Mouse (Mus musculus): ENCODE data around the gene Btnl4. TPM values are rescaled to one million over a fixed set of nuclear protein-coding genes. Genes with fewer than 3 reads are reported as not detected.

Btnl4 gene
- polyA plus RNA-seq, 1 experiment from 2014 or later: not detected

DNA sequence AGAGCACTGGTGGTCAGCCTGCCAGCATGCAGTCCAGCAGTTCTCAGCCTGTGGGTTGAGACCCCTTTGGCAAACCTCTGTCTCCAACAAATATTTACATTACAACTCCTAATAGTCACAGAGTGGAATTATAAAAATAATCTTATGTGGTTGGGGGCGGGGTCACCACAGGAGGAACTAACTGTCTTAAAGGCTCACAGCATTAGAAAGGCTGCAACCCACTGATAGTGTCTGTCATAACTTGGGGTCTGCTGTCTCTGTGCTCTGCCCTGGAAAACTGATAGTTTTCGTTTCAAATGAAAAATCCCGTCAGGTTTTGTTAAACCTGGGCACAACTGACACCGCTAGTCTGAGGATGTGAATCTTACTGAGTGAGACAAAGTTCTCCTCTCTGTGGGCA is 19.4 kb downstream of the Btnl4 start:
- ATAC-seq (ENCODE audit: insufficient number of reproducible peaks, low FRiP score, low TSS enrichment, low read depth) (no peak), DNase-seq (ENCODE audit: low spot score) (no peak)
- no peak overlapping the region for H3K9ac ChIP-seq (ENCODE audit: low read length)
- H3K36me3 ChIP-seq (ENCODE audit: control insufficient read depth, insufficient read depth, low read length): no peaks in the 10 kb centered on the region
- WGBS: 79% methylated on average over 4 of the region's 4 CpGs
- H3K9me3 ChIP-seq (ENCODE audit: control insufficient read depth, low read length): no peaks in the 10 kb centered on the region
- no peak overlapping the region for H3K27ac ChIP-seq (replicated peaks; ENCODE audit: low read depth, low read length)
- H3K4me2 ChIP-seq (ENCODE audit: low read depth, severe bottlenecking): no peak overlapping the region
- no peaks in the 10 kb centered on the region for H3K27me3 ChIP-seq (ENCODE audit: control insufficient read depth, insufficient read depth, low read length)
- no peaks in the 10 kb centered on the region for H3K4me1 ChIP-seq (ENCODE audit: control insufficient read depth, insufficient read depth, low read length)
- no peak overlapping the region for H3K4me3 ChIP-seq (ENCODE audit: low read depth, low read length)

GRCm38 (mm10) chr17:34448473-34449041 is 28.6 kb downstream of the Btnl4 start:
- Histone ChIP-seq H3K9me3 (ENCODE audit: control insufficient read depth, low read length) (no peaks in the 10 kb centered on the region), H3K4me2 (ENCODE audit: low read depth, severe bottlenecking) (no peak overlapping the region), H3K27me3 (ENCODE audit: control insufficient read depth, insufficient read depth, low read length) (no peaks in the 10 kb centered on the region), H3K4me3 (ENCODE audit: low read depth, low read length) (no peak overlapping the region), H3K27ac (replicated peaks; ENCODE audit: low read depth, low read length) (no peak overlapping the region), H3K36me3 (ENCODE audit: control insufficient read depth, insufficient read depth, low read length) (no peaks in the 10 kb centered on the region), H3K9ac (ENCODE audit: low read length) (no peak overlapping the region), H3K4me1 (ENCODE audit: control insufficient read depth, insufficient read depth, low read length) (no peaks in the 10 kb centered on the region)
- no peak for ATAC-seq (ENCODE audit: insufficient number of reproducible peaks, low FRiP score, low TSS enrichment, low read depth)
- no peak for DNase-seq (ENCODE audit: low spot score)
- 55% methylated on average over 6 of the region's 6 CpGs for WGBS

DNA sequence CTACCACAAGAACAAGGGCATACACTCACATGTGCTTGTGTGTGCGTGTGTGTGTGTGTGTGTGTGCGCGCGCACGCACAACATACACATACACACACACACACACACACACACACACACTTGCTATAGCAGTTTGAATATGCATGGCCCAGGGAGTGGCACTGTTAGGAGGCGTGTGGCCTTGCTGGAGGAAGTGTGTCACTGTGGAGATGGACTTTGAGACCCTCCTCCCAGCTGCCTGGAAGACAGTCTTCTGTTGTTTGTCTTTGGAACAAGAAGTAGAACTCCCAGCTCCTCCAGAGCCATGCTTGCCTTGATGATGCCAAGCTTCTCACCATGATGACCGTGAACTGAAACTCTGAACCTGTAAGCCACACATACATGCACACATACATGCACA is 35.1 kb downstream of the Btnl4 start:
- Histone ChIP-seq H3K4me2 (ENCODE audit: low read depth, severe bottlenecking) (no peak overlapping the region), H3K9me3 (ENCODE audit: control insufficient read depth, low read length) (no peaks in the 10 kb centered on the region)

DNA sequence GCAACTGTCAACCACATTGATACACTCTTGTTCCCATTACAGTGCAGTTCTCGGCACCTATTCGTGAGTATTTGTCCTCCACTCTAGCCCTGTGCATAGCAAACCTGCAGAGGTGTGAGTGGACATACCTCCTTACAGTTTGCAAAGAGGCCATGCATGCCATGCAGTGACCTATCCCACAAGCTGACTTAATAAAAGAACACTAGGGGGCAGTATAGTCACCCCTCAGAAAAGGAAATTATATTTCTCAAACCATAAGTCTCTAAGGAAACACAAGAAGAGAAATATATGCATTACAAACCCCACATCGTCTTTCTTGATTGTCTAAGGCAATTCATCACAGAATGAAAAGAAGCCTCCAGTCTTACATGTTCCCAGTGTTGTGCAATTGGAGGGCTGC is 37.3 kb downstream of the Btnl4 start:
- H3K4me2 ChIP-seq (ENCODE audit: low read depth, severe bottlenecking): no peak overlapping the region
- no peak overlapping the region for H3K4me3 ChIP-seq (ENCODE audit: low read depth, low read length)
- ATAC-seq (ENCODE audit: insufficient number of reproducible peaks, low FRiP score, low TSS enrichment, low read depth): no peak

More for the DNA sequence above, 35.1 kb downstream of the Btnl4 start:
- H3K27ac ChIP-seq (replicated peaks; ENCODE audit: low read depth, low read length): no peak overlapping the region
- H3K9ac ChIP-seq (ENCODE audit: low read length): no peak overlapping the region
- no peaks in the 10 kb centered on the region for H3K36me3 ChIP-seq (ENCODE audit: control insufficient read depth, insufficient read depth, low read length)
- H3K27me3 ChIP-seq (ENCODE audit: control insufficient read depth, insufficient read depth, low read length): no peaks in the 10 kb centered on the region
- 89% methylated on average over 7 of the region's 7 CpGs for WGBS
- no peak for DNase-seq (ENCODE audit: low spot score)
- H3K4me3 ChIP-seq (ENCODE audit: low read depth, low read length): no peak overlapping the region
- H3K4me1 ChIP-seq (ENCODE audit: control insufficient read depth, insufficient read depth, low read length): no peaks in the 10 kb centered on the region
- no peak for ATAC-seq (ENCODE audit: insufficient number of reproducible peaks, low FRiP score, low TSS enrichment, low read depth)

GRCm38 (mm10) chr17:34438588-34438987 is 38.5 kb downstream of the Btnl4 start:
- 59% methylated on average over 1 of the region's 1 CpGs for whole genome bisulfite sequencing
- H3K9ac ChIP-seq (ENCODE audit: low read length): no peak overlapping the region
- no peaks in the 10 kb centered on the region for H3K9me3 ChIP-seq (ENCODE audit: control insufficient read depth, low read length)
- H3K36me3 ChIP-seq (ENCODE audit: control insufficient read depth, insufficient read depth, low read length): no peaks in the 10 kb centered on the region
- no peak overlapping the region for H3K4me2 ChIP-seq (ENCODE audit: low read depth, severe bottlenecking)
- H3K4me1 ChIP-seq (ENCODE audit: control insufficient read depth, insufficient read depth, low read length): no peaks in the 10 kb centered on the region
- no peak for DNase-seq (ENCODE audit: low spot score)
- no peaks in the 10 kb centered on the region for H3K27me3 ChIP-seq (ENCODE audit: control insufficient read depth, insufficient read depth, low read length)
- no peak overlapping the region for H3K4me3 ChIP-seq (ENCODE audit: low read depth, low read length)
- H3K27ac ChIP-seq (replicated peaks; ENCODE audit: low read depth, low read length): no peak overlapping the region
- no peak for ATAC-seq (ENCODE audit: insufficient number of reproducible peaks, low FRiP score, low TSS enrichment, low read depth)

More for the DNA sequence above, 37.3 kb downstream of the Btnl4 start:
- no peak overlapping the region for H3K9ac ChIP-seq (ENCODE audit: low read length)
- DNase-seq (ENCODE audit: low spot score): no peak
- H3K4me1 ChIP-seq (ENCODE audit: control insufficient read depth, insufficient read depth, low read length): no peaks in the 10 kb centered on the region
- no peak overlapping the region for H3K27ac ChIP-seq (replicated peaks; ENCODE audit: low read depth, low read length)
- 55% methylated on average over 3 of the region's 3 CpGs for WGBS
- no peaks in the 10 kb centered on the region for H3K9me3 ChIP-seq (ENCODE audit: control insufficient read depth, low read length)
- no peaks in the 10 kb centered on the region for H3K27me3 ChIP-seq (ENCODE audit: control insufficient read depth, insufficient read depth, low read length)
- H3K36me3 ChIP-seq (ENCODE audit: control insufficient read depth, insufficient read depth, low read length): no peaks in the 10 kb centered on the region

GRCm38 (mm10) chr17:34437606-34438005 is 39.5 kb downstream of the Btnl4 start:
- no peaks in the 10 kb centered on the region for H3K9me3 ChIP-seq (ENCODE audit: control insufficient read depth, low read length)
- no peak overlapping the region for H3K27ac ChIP-seq (replicated peaks; ENCODE audit: low read depth, low read length)
- no peaks in the 10 kb centered on the region for H3K27me3 ChIP-seq (ENCODE audit: control insufficient read depth, insufficient read depth, low read length)
- no peak overlapping the region for H3K4me2 ChIP-seq (ENCODE audit: low read depth, severe bottlenecking)
- 62% methylated on average over 7 of the region's 7 CpGs for WGBS
- no peaks in the 10 kb centered on the region for H3K36me3 ChIP-seq (ENCODE audit: control insufficient read depth, insufficient read depth, low read length)
- DNase-seq (ENCODE audit: low spot score) (no peak), ATAC-seq (ENCODE audit: insufficient number of reproducible peaks, low FRiP score, low TSS enrichment, low read depth) (no peak)
- H3K4me1 ChIP-seq (ENCODE audit: control insufficient read depth, insufficient read depth, low read length): no peaks in the 10 kb centered on the region
- H3K9ac ChIP-seq (ENCODE audit: low read length): no peak overlapping the region
- H3K4me3 ChIP-seq (ENCODE audit: low read depth, low read length): no peak overlapping the region

GRCm38 (mm10) chr17:34437120-34437519 is 40.0 kb downstream of the Btnl4 start:
- H3K36me3 ChIP-seq (ENCODE audit: control insufficient read depth, insufficient read depth, low read length): no peaks in the 10 kb centered on the region
- no peak overlapping the region for H3K9ac ChIP-seq (ENCODE audit: low read length)
- WGBS: 61% methylated on average over 4 of the region's 4 CpGs
- DNase-seq (ENCODE audit: low spot score) (no peak), ATAC-seq (ENCODE audit: insufficient number of reproducible peaks, low FRiP score, low TSS enrichment, low read depth) (no peak)
- H3K27me3 ChIP-seq (ENCODE audit: control insufficient read depth, insufficient read depth, low read length): no peaks in the 10 kb centered on the region
- H3K4me1 ChIP-seq (ENCODE audit: control insufficient read depth, insufficient read depth, low read length): no peaks in the 10 kb centered on the region
- H3K9me3 ChIP-seq (ENCODE audit: control insufficient read depth, low read length): no peaks in the 10 kb centered on the region
- no peak overlapping the region for H3K4me2 ChIP-seq (ENCODE audit: low read depth, severe bottlenecking)
- H3K27ac ChIP-seq (replicated peaks; ENCODE audit: low read depth, low read length): no peak overlapping the region
- no peak overlapping the region for H3K4me3 ChIP-seq (ENCODE audit: low read depth, low read length)

GRCm38 (mm10) chr17:34427597-34427996 is 49.5 kb downstream of the Btnl4 start:
- H3K36me3 ChIP-seq (ENCODE audit: control insufficient read depth, insufficient read depth, low read length): no peaks in the 10 kb centered on the region

GRCm38 (mm10) chr17:34420014-34420413 is 57.1 kb downstream of the Btnl4 start:
- no peak for ATAC-seq (ENCODE audit: insufficient number of reproducible peaks, low FRiP score, low TSS enrichment, low read depth)
- H3K9me3 ChIP-seq (ENCODE audit: control insufficient read depth, low read length): no peaks in the 10 kb centered on the region
- H3K36me3 ChIP-seq (ENCODE audit: control insufficient read depth, insufficient read depth, low read length): no peaks in the 10 kb centered on the region
- H3K27ac ChIP-seq (replicated peaks; ENCODE audit: low read depth, low read length): no peak overlapping the region
- no peak overlapping the region for H3K9ac ChIP-seq (ENCODE audit: low read length)
- no peak overlapping the region for H3K4me3 ChIP-seq (ENCODE audit: low read depth, low read length)
- 71% methylated on average over 7 of the region's 7 CpGs for WGBS
- no peak overlapping the region for H3K4me2 ChIP-seq (ENCODE audit: low read depth, severe bottlenecking)
- no peaks in the 10 kb centered on the region for H3K4me1 ChIP-seq (ENCODE audit: control insufficient read depth, insufficient read depth, low read length)
- H3K27me3 ChIP-seq (ENCODE audit: control insufficient read depth, insufficient read depth, low read length): no peaks in the 10 kb centered on the region
- no peak for DNase-seq (ENCODE audit: low spot score)

More at GRCm38 (mm10) chr17:34427597-34427996, 49.5 kb downstream of the Btnl4 start:
- no peak overlapping the region for H3K4me3 ChIP-seq (ENCODE audit: low read depth, low read length)
- no peak overlapping the region for H3K4me2 ChIP-seq (ENCODE audit: low read depth, severe bottlenecking)
- no peak overlapping the region for H3K27ac ChIP-seq (replicated peaks; ENCODE audit: low read depth, low read length)
- no peak overlapping the region for H3K9ac ChIP-seq (ENCODE audit: low read length)
- DNase-seq (ENCODE audit: low spot score) (no peak), ATAC-seq (ENCODE audit: insufficient number of reproducible peaks, low FRiP score, low TSS enrichment, low read depth) (no peak)
- H3K4me1 ChIP-seq (ENCODE audit: control insufficient read depth, insufficient read depth, low read length): no peaks in the 10 kb centered on the region
- no peaks in the 10 kb centered on the region for H3K9me3 ChIP-seq (ENCODE audit: control insufficient read depth, low read length)
- no peaks in the 10 kb centered on the region for H3K27me3 ChIP-seq (ENCODE audit: control insufficient read depth, insufficient read depth, low read length)
